Mouse (Mus musculus): ENCODE data around the gene Znrd1. TPM values are rescaled to one million over a fixed set of nuclear protein-coding genes. Genes with fewer than 3 reads are reported as not detected.

The Znrd1 gene
- total RNA-seq, 2 experiments from 2014 or later, result 23.7 to 28.9 TPM

DNA sequence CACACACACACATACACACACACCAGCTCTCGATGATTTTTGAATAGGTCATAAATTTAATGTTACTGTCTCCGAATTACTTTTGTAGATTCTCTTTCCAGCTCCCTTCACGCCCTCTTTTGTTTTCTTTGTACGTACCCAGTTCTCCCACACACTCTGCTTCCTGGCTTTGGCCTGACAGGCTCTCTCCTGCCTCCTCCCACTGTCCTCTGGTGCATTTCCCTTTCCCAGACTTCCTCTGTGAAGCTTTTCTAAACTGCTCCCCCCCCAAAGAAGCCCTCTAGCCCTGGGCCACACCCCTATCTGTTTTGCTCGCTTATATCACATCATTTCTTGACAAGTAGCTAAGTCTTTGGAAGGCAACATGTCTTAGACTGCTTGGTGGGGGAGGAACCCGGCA lies 28.1 kb downstream of the Znrd1 start:
- DNase-seq, result peak; percentile 23 to 26
- intact Hi-C loops (cut with DNase I), result loop anchor here (2.0 kb wide), 1 partner anchor 17 kb away; no protein-coding TSS in a partner anchor

DNA sequence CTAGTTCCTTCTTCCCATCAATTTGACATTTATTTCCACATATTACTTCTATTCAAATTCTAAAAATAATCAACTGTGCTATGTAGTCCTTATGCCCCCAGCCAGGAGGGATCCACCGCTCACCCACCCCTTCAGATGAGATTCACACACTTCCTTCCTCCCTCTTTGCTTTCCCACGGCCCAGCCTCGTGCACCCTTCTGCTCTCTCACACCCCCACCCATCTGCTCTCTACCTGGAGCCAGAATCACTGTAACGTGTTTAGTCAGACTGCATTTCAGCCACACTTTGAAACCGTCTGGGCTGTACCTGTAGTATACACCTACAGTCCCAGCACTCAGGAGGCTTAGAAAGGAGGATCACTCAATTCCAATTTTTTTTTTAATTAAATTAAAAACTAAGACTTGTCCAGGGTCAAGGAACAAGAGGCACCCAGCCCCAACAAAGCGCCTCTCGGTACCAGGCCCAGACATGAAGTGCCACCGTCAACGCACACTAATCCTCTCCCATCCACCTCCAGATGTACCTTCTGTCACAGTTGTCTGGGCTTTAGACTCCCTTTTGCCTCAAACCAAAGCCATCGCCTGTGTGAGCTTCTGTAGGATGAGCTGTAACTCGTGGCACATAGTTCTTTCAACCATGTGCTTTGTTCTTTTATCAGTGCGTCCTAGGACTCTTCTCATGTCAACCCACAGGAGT lies 29.0 kb downstream of the Znrd1 start:
- intact Hi-C loops (cut with DNase I), result no loop called here
- DNase-seq, result no peak

DNA sequence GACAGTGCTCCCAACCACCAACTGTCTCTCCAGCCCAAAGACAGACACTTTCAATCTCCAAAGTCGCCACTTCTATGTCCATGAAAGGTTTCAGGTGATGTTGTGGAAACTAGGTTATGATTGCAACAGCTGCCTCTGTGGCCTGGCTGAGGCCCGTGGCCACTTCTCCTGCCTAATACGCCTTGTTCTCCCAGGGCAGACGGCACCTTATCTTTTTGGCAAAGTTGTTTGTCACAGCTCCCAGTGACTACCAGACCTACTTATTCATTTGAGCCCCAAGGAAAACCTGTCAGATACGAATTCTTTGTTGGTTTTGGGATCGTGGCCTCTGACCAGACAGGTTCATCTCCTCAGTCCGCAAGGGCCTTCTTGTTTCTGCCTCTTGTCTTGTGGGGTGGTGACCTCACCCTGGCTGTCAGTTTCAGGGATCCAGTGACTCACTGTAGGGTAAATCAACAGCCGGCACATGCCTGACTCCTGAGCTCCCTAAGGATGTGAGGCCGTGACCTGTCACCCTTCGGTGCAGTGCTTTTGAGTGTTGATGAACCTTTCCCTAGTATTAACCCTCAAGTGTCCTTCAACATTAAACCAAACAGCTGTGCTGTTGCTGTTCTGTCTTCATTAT lies 30.8 kb downstream of the Znrd1 start:
- intact Hi-C loops (cut with DNase I), result no loop called here
- DNase-seq, result peak in 1 of 2 experiments; percentile 23

DNA sequence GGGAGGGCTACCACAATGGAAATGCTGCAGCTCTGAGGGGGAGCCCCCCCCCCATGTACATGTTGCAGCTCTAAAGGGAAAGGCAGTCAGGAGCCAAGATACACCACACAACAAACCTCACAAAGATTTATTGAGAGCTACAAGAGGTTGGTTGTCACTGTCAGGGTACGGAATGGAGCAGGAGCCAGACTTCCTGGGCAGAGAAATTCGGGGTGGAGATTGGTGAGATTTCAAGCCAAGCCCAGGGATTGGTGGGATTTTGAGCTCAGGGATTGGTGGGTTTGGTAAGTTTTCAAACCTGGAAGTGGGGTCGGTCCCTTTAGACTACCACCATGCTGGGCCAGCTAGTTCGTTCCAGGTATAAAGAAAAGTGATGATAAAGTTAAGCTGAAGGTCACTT lies 34.9 kb downstream of the Znrd1 start:
- no peak for DNase-seq
- intact Hi-C loops (cut with DNase I), result no loop called here

DNA sequence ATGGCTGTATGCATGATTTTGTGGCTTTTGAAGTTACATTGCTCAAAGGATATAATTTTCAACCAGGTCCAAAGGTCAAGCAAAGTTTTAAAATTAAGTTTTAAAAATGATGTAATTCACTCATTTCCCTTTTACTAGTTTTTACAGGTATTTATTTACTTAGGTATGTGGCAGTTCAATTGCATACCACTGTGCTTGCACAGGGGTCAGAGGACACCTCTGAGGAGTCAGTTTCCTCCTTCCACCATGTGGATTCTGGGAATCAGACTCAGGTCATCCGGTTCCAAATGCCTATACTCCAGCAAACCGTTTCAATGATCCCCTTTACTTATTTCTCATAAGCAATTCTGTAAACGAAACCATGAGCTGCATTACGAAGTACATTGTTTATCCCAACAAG lies 35.6 kb downstream of the Znrd1 start:
- intact Hi-C loops (cut with DNase I), result no loop called here
- DNase-seq, result no peak

DNA sequence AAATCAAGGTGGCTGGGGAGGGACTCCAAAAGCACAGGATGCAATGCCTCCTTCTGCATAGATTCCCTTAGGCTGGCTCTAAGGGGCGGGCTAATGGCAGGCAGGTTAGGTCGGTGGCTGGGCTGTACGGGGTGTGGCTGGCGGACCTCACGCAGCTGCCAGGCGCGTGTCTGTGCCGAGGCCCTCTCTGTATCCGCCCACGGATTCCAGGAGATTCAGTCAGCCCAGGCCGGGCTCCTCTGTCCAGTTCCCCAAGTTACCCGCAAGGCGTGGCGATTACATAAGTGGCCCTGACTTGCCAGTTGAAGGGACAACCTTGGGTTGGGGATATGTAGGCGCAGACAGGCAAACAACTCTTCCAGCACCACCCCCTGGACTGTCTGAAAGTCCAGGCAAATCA lies 38.1 kb downstream of the Znrd1 start:
- DNase-seq, result no peak
- intact Hi-C loops (cut with DNase I), result no loop called here

DNA sequence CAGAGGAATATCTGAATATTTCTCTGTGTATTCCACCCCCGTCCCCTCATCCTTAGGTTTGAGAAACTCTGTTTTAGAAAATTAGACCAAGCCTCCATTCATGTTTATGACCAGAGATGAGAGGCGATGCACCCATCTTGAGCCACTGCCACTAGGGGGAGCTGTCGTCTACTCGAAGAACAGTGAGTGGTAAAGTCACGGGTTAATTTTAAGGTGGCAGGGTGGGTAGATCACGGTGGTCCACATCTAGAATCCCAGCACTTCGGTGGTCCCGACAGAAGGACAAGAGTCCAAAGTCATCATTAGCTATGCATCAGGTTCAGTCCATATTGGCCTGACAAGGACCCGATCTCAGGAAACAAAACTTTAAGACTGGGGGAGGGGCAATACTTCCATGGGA lies 43.3 kb downstream of the Znrd1 start:
- peak; percentile 48 to 76 for DNase-seq

DNA sequence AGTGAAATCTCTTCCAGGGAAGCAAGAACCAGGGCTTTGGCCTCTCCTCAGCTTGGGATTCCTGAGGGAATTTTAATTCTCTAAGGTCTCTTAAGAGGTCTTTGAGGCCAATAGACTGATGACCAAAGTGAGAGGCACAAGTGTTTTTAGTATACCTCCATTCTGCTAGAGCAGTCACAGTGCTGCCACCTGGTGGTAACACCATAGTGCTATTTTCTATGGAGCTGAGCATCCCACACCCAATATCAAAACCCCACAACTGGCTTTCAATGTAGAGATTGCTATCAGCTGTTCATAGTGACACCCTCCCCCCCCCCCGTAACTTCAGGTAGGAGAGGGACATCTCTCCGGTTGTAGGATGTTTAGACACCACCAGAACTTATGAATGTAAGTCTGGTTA lies 44.3 kb downstream of the Znrd1 start:
- peak; percentile 73 to 85 for DNase-seq
- intact Hi-C loops (cut with DNase I), result loop anchor here (1.0 to 2.0 kb wide), 3 partner anchors 21 to 90 kb away; no protein-coding TSS in a partner anchor

More for the DNA sequence above, 43.3 kb downstream of the Znrd1 start:
- intact Hi-C loops (cut with DNase I), result loop anchor here (1.0 to 5.0 kb wide), 3 partner anchors 22 to 133 kb away; partner anchors contain the start of genes Znrd1 and Znrd1as

DNA sequence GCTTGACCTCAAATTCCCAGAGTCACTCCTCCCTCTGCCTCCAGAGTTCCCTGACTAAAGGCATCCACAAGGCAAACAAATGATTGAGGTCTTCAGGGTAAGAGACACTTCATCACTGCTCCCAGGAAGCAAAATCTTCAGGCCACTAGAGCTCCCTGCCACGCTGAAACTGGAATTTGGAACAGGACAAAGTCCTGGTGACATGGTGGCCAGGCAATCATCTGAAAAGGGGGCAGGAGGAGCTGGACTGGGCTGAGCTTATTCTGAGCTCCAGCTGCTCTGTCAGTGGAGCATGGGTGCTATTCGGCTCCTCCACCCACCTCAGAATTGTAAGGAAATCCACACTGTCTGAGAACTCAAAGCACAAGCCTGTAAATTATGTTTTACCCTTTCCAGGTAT lies 46.3 kb downstream of the Znrd1 start:
- intact Hi-C loops (cut with DNase I), result no loop called here

DNA sequence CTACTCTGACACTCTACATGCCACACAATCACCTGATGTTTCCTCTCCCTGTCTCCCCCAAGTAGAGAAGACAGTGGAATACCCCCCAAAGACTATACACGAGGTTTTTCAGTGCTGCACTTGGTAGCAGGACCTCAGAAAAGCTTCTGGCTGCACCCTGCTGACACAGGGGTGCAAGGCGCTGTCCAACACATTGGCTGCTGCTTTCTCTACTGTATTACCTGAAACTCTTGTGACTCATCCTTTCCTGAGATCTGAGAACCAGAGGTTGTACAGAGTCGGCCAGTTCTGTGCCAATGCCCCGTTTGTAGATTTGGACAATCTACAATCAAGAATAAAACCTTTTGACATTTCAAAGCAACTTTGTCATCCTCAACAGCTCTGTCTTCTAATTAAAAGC lies 48.6 kb downstream of the Znrd1 start:
- DNase-seq, result no peak
- intact Hi-C loops (cut with DNase I), result no loop called here

More for the DNA sequence above, 46.3 kb downstream of the Znrd1 start:
- no peak for DNase-seq

DNA sequence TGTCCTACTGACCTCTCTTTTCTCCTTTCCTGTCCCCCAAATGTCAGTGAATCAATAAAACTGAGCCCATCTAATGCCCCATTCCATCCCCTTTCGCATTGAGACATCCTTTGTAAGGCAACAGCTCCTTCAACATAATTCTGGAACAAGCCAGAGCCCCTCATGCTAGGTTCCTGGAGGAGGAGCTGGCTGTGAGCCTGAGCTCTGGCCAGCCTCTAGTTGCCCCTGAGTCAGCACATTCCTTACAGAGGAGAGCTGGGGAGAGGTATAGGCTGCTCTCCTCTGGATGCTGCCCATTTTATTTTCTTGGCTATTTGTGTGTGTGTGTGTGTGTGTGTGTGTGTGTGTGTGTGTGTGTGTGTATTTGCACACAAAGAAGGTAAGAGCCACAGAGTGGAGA lies 50.1 kb downstream of the Znrd1 start:
- intact Hi-C loops (cut with DNase I), result no loop called here

More for the DNA sequence above, 50.1 kb downstream of the Znrd1 start:
- DNase-seq, result no peak

Other genes with a start within 250 kb of the Znrd1 start
- gene H2-M10.5, start 185.6 kb downstream of the Znrd1 start, total RNA-seq (2021), result not detected
- gene H2-M10.6, start 146.4 kb downstream of the Znrd1 start, total RNA-seq (2021), result not detected
- 10 to 100 TPM; 23.1 to 24.2 TPM for gene Trim26, start 121.4 kb downstream of the Znrd1 start, total RNA-seq (2021)
- gene Trim15, start 91.3 kb downstream of the Znrd1 start, total RNA-seq (2021), result not detected
- under 1 TPM; 0.60 to 0.93 TPM for gene Trim10, start 89.0 kb downstream of the Znrd1 start, total RNA-seq (2021)
- not detected for gene Trim40, start 68.4 kb downstream of the Znrd1 start, total RNA-seq (2021)
- not detected for gene Trim31, start 60.4 kb downstream of the Znrd1 start, total RNA-seq (2021)
- gene Rnf39, start 15.6 kb downstream of the Znrd1 start, total RNA-seq (2021), result under 1 TPM; 0.22 to 0.43 TPM
- 10 to 100 TPM; 58.9 to 73.2 TPM for gene Ppp1r11, start 6.8 kb downstream of the Znrd1 start, total RNA-seq (2021)
- 1 to 10 TPM; 7.7 to 8.4 TPM for gene Znrd1as, start within 50 bp of the Znrd1 start, total RNA-seq (2021)
- gene 2410137M14Rik, start 22.7 kb upstream of the Znrd1 start, total RNA-seq (2021), result not detected
- under 1 TPM in 1 of 2 experiments, not detected in 1; 0.26 TPM for gene H2-M5, start 31.0 kb upstream of the Znrd1 start, total RNA-seq (2021)
- gene Zfp57, start 42.6 kb upstream of the Znrd1 start, total RNA-seq (2021), result 1 to 10 TPM; 5.6 to 6.9 TPM
- gene Mog, start 64.8 kb upstream of the Znrd1 start, total RNA-seq (2021), result not detected
- gene Gabbr1, start 87.4 kb upstream of the Znrd1 start, total RNA-seq (2021), result 10 to 100 TPM; 14.0 to 17.2 TPM
- not detected for gene Olfr90, start 129.9 kb upstream of the Znrd1 start, total RNA-seq (2021)
- not detected for gene Olfr91, start 139.7 kb upstream of the Znrd1 start, total RNA-seq (2021)
- not detected for gene Olfr92, start 161.5 kb upstream of the Znrd1 start, total RNA-seq (2021)
- gene Olfr93, start 202.9 kb upstream of the Znrd1 start, total RNA-seq (2021), result not detected
- not detected for gene Ubd, start 235.3 kb upstream of the Znrd1 start, total RNA-seq (2021)
- gene Olfr94, start 242.4 kb upstream of the Znrd1 start, total RNA-seq (2021), result not detected

Measured in heart, postnatal 10 days (tissue).